Mouse (Mus musculus) lung, embryonic 14.5 days (tissue): ENCODE measurements around the gene Eid3. TPM values are rescaled to one million over a fixed set of nuclear protein-coding genes. Genes with fewer than 3 reads are reported as not detected.
A peak's percentile ranks its signal among the peaks of the same experiment; 100 is the strongest.

Experiments
- ATAC-seq: fragments of 200-750 bp; cut with Nextera tagmentation; 2 replicates; pipeline ENCODE4 v1.8.0; 2017; ENCODE audit warnings: mild to moderate bottlenecking, moderate TSS enrichment, moderate library complexity; ENCODE audit not compliant: insufficient read depth
- DNase-seq: peaks from one replicate; pipeline ENCODE4 v3.0.0-alpha.2; 2015
- H3K27ac ChIP-seq: fragments of 300-500 bp; sonication (generic); 2 replicates; pipeline ENCODE4 v1.5.1; 2014; ENCODE audit warnings: low read depth, mild to moderate bottlenecking, moderate library complexity
- H3K27me3 ChIP-seq: fragments of 300-500 bp; sonication (generic); 2 replicates; pipeline ENCODE4 v1.6.1; 2014; ENCODE audit warnings: low read length, control low read depth; ENCODE audit not compliant: insufficient read depth
- H3K36me3 ChIP-seq: fragments of 300-500 bp; sonication (generic); 2 replicates; pipeline ENCODE4 v1.6.1; 2014; ENCODE audit warnings: control low read depth; ENCODE audit not compliant: insufficient read depth
- H3K4me1 ChIP-seq: fragments of 300-500 bp; sonication (generic); 2 replicates; pipeline ENCODE4 v1.6.1; 2014; ENCODE audit warnings: antibody characterized with exemption, control low read depth; ENCODE audit not compliant: insufficient read depth
- H3K4me2 ChIP-seq: fragments of 300-500 bp; sonication (generic); 2 replicates; pipeline ENCODE4 v1.6.1; 2014; ENCODE audit warnings: mild to moderate bottlenecking
- H3K4me3 ChIP-seq: fragments of 300-500 bp; sonication (generic); 2 replicates; pipeline ENCODE4 v1.5.1; 2014; ENCODE audit warnings: low read depth, low read length
- H3K9ac ChIP-seq: fragments of 300-500 bp; sonication (generic); 2 replicates; pipeline ENCODE4 v1.6.1; 2014
- H3K9me3 ChIP-seq: fragments of 300-500 bp; sonication (generic); 2 replicates; pipeline ENCODE4 v1.6.1; 2016; ENCODE audit warnings: low read depth, low read length, control low read depth
- CTCF ChIP-seq: IDR thresholded peaks from 2 replicates; pipeline ENCODE4 v1.5.1; 2016; ENCODE audit warnings: antibody characterized with exemption, low read depth
- WGBS: fragments of 180-500 bp; shearing (Covaris S2); extraction: QIAGEN DNeasy Blood & Tissue Kit; methylation state at CpG from one replicate; pipeline ENCODE4 v1.1.7; 2014; 5-methylcytosine and 5-hydroxymethylcytosine counted together
- polyA plus RNA-seq: library from polyadenylated mRNA; unstranded; fragments of >200 nt; fragmentation: Nextera tagmentation; extraction: Ambion mirVana; gene quantifications from 2 replicates; pipeline ENCODE4 v1.2.1, GENCODE M21; 2014

Eid3 gene
- 0.43 and 0.50 TPM in 2 replicates for polyA plus RNA-seq

GRCm38 (mm10) chr10:82866356-82866755, at the start of gene Eid3:
TSS of gene Eid3 (plus strand) at chr10:82866626.
- no peak within 1 kb of the TSS for H3K27ac ChIP-seq
- no peak for TF ChIP-seq CTCF
- peaks cover 70% of the 10 kb centered on the region for H3K36me3 ChIP-seq
- no peaks in the 10 kb centered on the region for H3K27me3 ChIP-seq
- H3K4me2 ChIP-seq = no peak within 1 kb of the TSS
- no peak within 1 kb of the TSS for H3K9ac ChIP-seq
- ATAC-seq (no peak), DNase-seq (no peak)
- H3K4me3 ChIP-seq = no peak within 1 kb of the TSS
- H3K4me1 ChIP-seq = peaks cover 5% of the 10 kb centered on the region; the same call in 1 of the 2 replicates
- WGBS = 72% methylated on average over 9 of the region's 9 CpGs
- H3K9me3 ChIP-seq = no peaks in the 10 kb centered on the region

DNA sequence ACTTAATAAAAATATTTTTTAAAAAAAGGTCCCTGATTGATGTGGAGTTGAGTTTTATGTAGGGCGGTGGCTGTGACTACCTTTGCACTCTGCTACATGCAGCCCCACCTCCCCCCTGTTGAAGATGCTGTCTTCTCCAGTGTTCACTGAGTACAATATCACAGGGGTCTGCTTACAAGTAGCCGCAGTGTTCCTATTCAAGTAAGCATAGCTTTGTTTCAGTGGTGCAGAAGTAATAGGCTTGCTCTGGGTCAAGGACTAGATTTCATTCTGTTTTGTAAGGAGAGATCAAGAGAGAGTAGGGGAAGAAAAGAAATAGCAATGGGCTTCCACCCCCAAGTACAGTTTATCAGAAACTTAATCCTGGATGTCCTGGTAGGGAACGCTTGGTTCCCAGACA, 48.9 kb upstream of the Eid3 start:
- Histone ChIP-seq H3K27ac (no peak overlapping the region), H3K4me1 (0 out of 2 replicates have a peak, but pooled peaks cover 2% of the 10 kb centered on the region), H3K36me3 (no peaks in the 10 kb centered on the region), H3K27me3 (no peaks in the 10 kb centered on the region), H3K9me3 (no peaks in the 10 kb centered on the region), H3K9ac (no peak overlapping the region), H3K4me2 (no peak overlapping the region), H3K4me3 (no peak overlapping the region)
- no peak for DNase-seq
- ATAC-seq = no peak
- TF ChIP-seq CTCF = no peak
- WGBS = 92% methylated on average over 3 of the region's 3 CpGs

- 53% methylated on average over 9 of the region's 9 CpGs for WGBS
- Histone ChIP-seq H3K4me2 (no peak overlapping the region), H3K27ac (no peak overlapping the region), H3K36me3 (no peaks in the 10 kb centered on the region), H3K4me3 (no peak overlapping the region), H3K9ac (no peak overlapping the region), H3K4me1 (0 out of 2 replicates have a peak, but pooled peaks cover 2% of the 10 kb centered on the region), H3K27me3 (no peaks in the 10 kb centered on the region), H3K9me3 (no peaks in the 10 kb centered on the region)
- TF ChIP-seq CTCF = no peak
- DNase-seq (no peak), ATAC-seq (no peak)
Observed at GRCm38 (mm10) chr10:82817936-82818335, 48.5 kb upstream of the Eid3 start.

GRCm38 (mm10) chr10:82818661-82819060, 47.8 kb upstream of the Eid3 start:
- Histone ChIP-seq H3K27ac (no peak overlapping the region), H3K27me3 (no peaks in the 10 kb centered on the region), H3K36me3 (no peaks in the 10 kb centered on the region), H3K4me1 (0 out of 2 replicates have a peak, but pooled peaks cover 2% of the 10 kb centered on the region), H3K4me2 (no peak overlapping the region), H3K9ac (no peak overlapping the region), H3K9me3 (no peaks in the 10 kb centered on the region), H3K4me3 (no peak overlapping the region)
- ATAC-seq (no peak), DNase-seq (no peak)
- no peak for TF ChIP-seq CTCF
- 82% methylated on average over 6 of the region's 6 CpGs for WGBS

DNA sequence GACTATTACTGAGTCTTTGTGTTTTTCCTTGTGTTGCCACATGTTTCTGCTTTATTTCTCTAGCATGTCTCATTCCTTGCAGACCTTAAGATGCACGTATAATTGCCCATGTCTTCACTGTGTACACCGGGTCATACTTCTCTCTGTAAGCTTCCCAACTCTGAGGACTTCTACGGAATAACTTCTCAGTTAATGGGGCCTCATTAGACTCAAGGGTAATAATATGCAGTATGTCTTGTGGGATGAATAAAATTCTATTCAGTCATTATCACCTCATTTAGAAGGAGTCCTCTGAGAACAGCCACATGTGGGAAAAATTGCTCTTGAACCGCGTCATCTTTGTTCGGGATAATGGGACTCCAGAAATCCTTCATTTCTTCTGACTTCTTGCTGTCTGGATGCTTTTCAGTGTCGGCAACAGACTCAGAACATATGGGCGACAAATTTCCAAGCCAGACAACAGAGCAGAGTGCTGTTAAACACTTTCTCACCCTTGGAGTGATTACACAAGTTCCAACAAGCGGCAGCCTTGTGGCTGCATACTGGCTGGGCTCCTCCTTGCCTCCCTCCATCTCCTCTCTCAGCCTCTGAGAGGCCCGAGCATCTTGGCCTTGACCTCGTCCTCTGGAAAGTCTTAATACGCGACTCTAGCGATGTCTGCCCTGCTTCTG, 43.2 kb upstream of the Eid3 start:
- Histone ChIP-seq H3K27me3 (no peaks in the 10 kb centered on the region), H3K4me2 (no peak overlapping the region), H3K36me3 (no peaks in the 10 kb centered on the region), H3K9me3 (no peaks in the 10 kb centered on the region), H3K4me1 (no peaks in the 10 kb centered on the region), H3K4me3 (no peak overlapping the region), H3K9ac (no peak overlapping the region), H3K27ac (no peak overlapping the region)
- 37% methylated on average over 14 of the region's 14 CpGs for WGBS
- ATAC-seq (peak; percentile 41; the same call in 1 of the 2 replicates), DNase-seq (peak; percentile 35)
- TF ChIP-seq CTCF = no peak

DNA sequence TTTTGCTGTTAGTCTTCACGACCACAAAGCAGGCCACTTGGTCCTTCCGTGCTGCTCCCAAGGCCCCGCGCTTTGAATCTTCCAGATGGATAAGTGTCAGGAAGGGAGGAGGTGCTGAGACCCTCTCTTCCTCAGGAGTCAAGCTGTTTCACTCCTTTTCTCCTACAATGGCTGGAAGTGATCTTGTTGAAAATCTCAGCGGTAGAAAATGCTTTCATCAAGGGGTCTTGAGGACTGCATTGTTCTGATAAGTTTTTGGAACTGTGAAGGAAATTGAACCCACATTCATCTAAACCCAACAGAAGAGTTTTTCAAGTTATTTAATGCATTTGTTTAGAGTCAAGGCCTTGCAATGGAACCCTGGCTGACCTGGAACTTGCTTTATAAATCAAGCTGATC, 42.6 kb upstream of the Eid3 start:
- Histone ChIP-seq H3K27me3 (no peaks in the 10 kb centered on the region), H3K9ac (no peak overlapping the region), H3K27ac (no peak overlapping the region), H3K4me1 (no peaks in the 10 kb centered on the region), H3K4me2 (no peak overlapping the region), H3K4me3 (no peak overlapping the region), H3K9me3 (no peaks in the 10 kb centered on the region), H3K36me3 (no peaks in the 10 kb centered on the region)
- WGBS = 40% methylated on average over 5 of the region's 5 CpGs
- DNase-seq = no peak
- no peak for ATAC-seq
- TF ChIP-seq CTCF = no peak

- Histone ChIP-seq H3K4me3 (no peak overlapping the region), H3K36me3 (no peaks in the 10 kb centered on the region), H3K9me3 (no peaks in the 10 kb centered on the region), H3K9ac (no peak overlapping the region), H3K27me3 (no peaks in the 10 kb centered on the region), H3K4me2 (no peak overlapping the region), H3K4me1 (no peaks in the 10 kb centered on the region), H3K27ac (no peak overlapping the region)
- ATAC-seq (no peak), DNase-seq (no peak)
- TF ChIP-seq CTCF = no peak
- 30% methylated on average over 10 of the region's 10 CpGs for WGBS
Observed at GRCm38 (mm10) chr10:82824541-82824940, 41.9 kb upstream of the Eid3 start.

- Histone ChIP-seq H3K36me3 (no peaks in the 10 kb centered on the region), H3K27ac (no peak overlapping the region), H3K4me3 (no peak overlapping the region), H3K9me3 (no peaks in the 10 kb centered on the region), H3K4me1 (no peaks in the 10 kb centered on the region), H3K4me2 (no peak overlapping the region), H3K9ac (no peak overlapping the region), H3K27me3 (no peaks in the 10 kb centered on the region)
- DNase-seq = no peak
- 51% methylated on average over 6 of the region's 6 CpGs for WGBS
- TF ChIP-seq CTCF = no peak
- no peak for ATAC-seq
Observed at GRCm38 (mm10) chr10:82826516-82826915, 39.9 kb upstream of the Eid3 start.
